Mouse (Mus musculus): ENCODE data around the gene Gm17469.
"Not testable (repeated sequence)": the region's sequence is repeated elsewhere in the genome, so short reads cannot be mapped to it uniquely, and the experiment has no call there.

Gene Gm17469
- long read RNA-seq, experiment 1, result 0 reads
- long read RNA-seq, experiment 2, result 0 reads

GRCm38 (mm10) chrX:124629593-124629992 lies at the start of gene Gm17469:
TSS of gene Gm17469 (plus strand) at chrX:124629893.
- intact Hi-C loops (cut with DNase I), result not testable (repeated sequence)

Data from adrenal gland (tissue).